In genomic region chr19:12795110-12795509, GRCm38 (mm10) we compare ENCODE assay signal across 7 mouse cellular contexts. TPM values are rescaled to one million over a fixed set of nuclear protein-coding genes. Genes with fewer than 3 reads are reported as not detected.
DNase-seq lines count a peak whose midpoint lies in the region; ATAC-seq lines count a peak whose summit lies in the region.

No protein-coding gene starts in this region.

- WGBS in lung, embryonic 16.5 days, result 2% methylated on average over 35 of the region's 63 CpGs
- 0% methylated on average over 39 of the region's 63 CpGs for WGBS in embryonic facial prominence, embryonic 15.5 days
- under 1% methylated on average over 50 of the region's 63 CpGs for WGBS in intestine, embryonic 16.5 days
- under 1% methylated on average over 28 of the region's 63 CpGs for WGBS in neural tube, embryonic 14.5 days

- H3K9ac ChIP-seq in lung, embryonic 16.5 days (ENCODE audit: low read length), result peak overlapping the region; percentile 98
- peak overlapping the region; percentile 99 for H3K9ac ChIP-seq in embryonic facial prominence, embryonic 15.5 days
- H3K9ac ChIP-seq in intestine, embryonic 16.5 days (ENCODE audit: low read depth, low read length), result peak overlapping the region; percentile 95
- peak overlapping the region; percentile 96 for H3K9ac ChIP-seq in neural tube, embryonic 14.5 days (replicated peaks; ENCODE audit: low read depth, low read length)

- DNase-seq in lung, adult 18-20 months, result no peak
- no peak for DNase-seq in c-Kit-positive CD71-positive TER-119-positive erythroid progenitor cells, embryonic 14.5 days (ENCODE audit: low spot score)

- peak overlapping the region; percentile 98 for H3K4me3 ChIP-seq in lung, embryonic 16.5 days (ENCODE audit: low read length)
- peak overlapping the region; percentile 70 for H3K4me3 ChIP-seq in embryonic facial prominence, embryonic 15.5 days (replicated peaks)
- H3K4me3 ChIP-seq in intestine, embryonic 16.5 days (ENCODE audit: low read length), result peak overlapping the region; percentile 94
- H3K4me3 ChIP-seq in neural tube, embryonic 14.5 days (ENCODE audit: low read depth, low read length), result peak overlapping the region; percentile 88

- H3K36me3 ChIP-seq in lung, embryonic 16.5 days (ENCODE audit: control insufficient read depth, insufficient read depth, low read length), result no peaks in the 10 kb centered on the region
- H3K36me3 ChIP-seq in embryonic facial prominence, embryonic 15.5 days, result no peaks in the 10 kb centered on the region
- H3K36me3 ChIP-seq in intestine, embryonic 16.5 days (ENCODE audit: control insufficient read depth, insufficient read depth, low read length), result no peaks in the 10 kb centered on the region
- H3K36me3 ChIP-seq in neural tube, embryonic 14.5 days (ENCODE audit: control insufficient read depth, insufficient read depth, low read length), result no peaks in the 10 kb centered on the region

- peak overlapping the region; percentile 100 for H3K27ac ChIP-seq in lung, embryonic 16.5 days (ENCODE audit: low read length)
- H3K27ac ChIP-seq in embryonic facial prominence, embryonic 15.5 days (replicated peaks), result peak overlapping the region; percentile 98
- H3K27ac ChIP-seq in intestine, embryonic 16.5 days (ENCODE audit: low read length), result peak overlapping the region; percentile 100
- peak overlapping the region; percentile 99 for H3K27ac ChIP-seq in neural tube, embryonic 14.5 days (ENCODE audit: low read depth, low read length)

- H3K27me3 ChIP-seq in lung, embryonic 16.5 days (ENCODE audit: control insufficient read depth, insufficient read depth, low read depth, low read length), result no peaks in the 10 kb centered on the region
- H3K27me3 ChIP-seq in embryonic facial prominence, embryonic 15.5 days, result no peaks in the 10 kb centered on the region
- H3K27me3 ChIP-seq in intestine, embryonic 16.5 days (replicated peaks; ENCODE audit: control insufficient read depth, insufficient read depth, low read length), result no peaks in the 10 kb centered on the region
- no peaks in the 10 kb centered on the region for H3K27me3 ChIP-seq in neural tube, embryonic 14.5 days (ENCODE audit: control insufficient read depth, insufficient read depth, low read length)

- peaks cover 6% of the 10 kb centered on the region for H3K4me1 ChIP-seq in lung, embryonic 16.5 days (replicated peaks; ENCODE audit: control insufficient read depth, insufficient read depth, low read length)
- 0 out of 2 replicates have a peak, but pooled peaks cover 3% of the 10 kb centered on the region for H3K4me1 ChIP-seq in embryonic facial prominence, embryonic 15.5 days
- no peaks in the 10 kb centered on the region; the same call in 1 of the 2 replicates for H3K4me1 ChIP-seq in intestine, embryonic 16.5 days (ENCODE audit: control insufficient read depth, insufficient read depth, low read length)
- peaks cover 10% of the 10 kb centered on the region; the same call in 1 of the 2 replicates for H3K4me1 ChIP-seq in neural tube, embryonic 14.5 days (ENCODE audit: control insufficient read depth, insufficient read depth, low read length)

- peak overlapping the region; percentile 59; the same call in 1 of the 2 replicates for H3K4me2 ChIP-seq in lung, embryonic 16.5 days (ENCODE audit: low read depth, low read length)
- peak overlapping the region; percentile 57; the same call in 1 of the 2 replicates for H3K4me2 ChIP-seq in embryonic facial prominence, embryonic 15.5 days (replicated peaks)
- H3K4me2 ChIP-seq in intestine, embryonic 16.5 days (ENCODE audit: low read depth, low read length), result no peak overlapping the region
- H3K4me2 ChIP-seq in neural tube, embryonic 14.5 days (ENCODE audit: low read depth, low read length), result peak overlapping the region; percentile 56; the same call in 1 of the 2 replicates

- H3K9me3 ChIP-seq in lung, embryonic 16.5 days (ENCODE audit: control insufficient read depth, low read length), result no peaks in the 10 kb centered on the region
- H3K9me3 ChIP-seq in embryonic facial prominence, embryonic 15.5 days (replicated peaks), result no peaks in the 10 kb centered on the region
- H3K9me3 ChIP-seq in intestine, embryonic 16.5 days (ENCODE audit: control insufficient read depth, low read length), result no peaks in the 10 kb centered on the region
- no peaks in the 10 kb centered on the region for H3K9me3 ChIP-seq in neural tube, embryonic 14.5 days (ENCODE audit: control insufficient read depth, low read length)

- ATAC-seq in lung, embryonic 16.5 days (ENCODE audit: low read depth), result no peak; the same call in 1 of the 2 replicates
- peak; percentile 17; the same call in 1 of the 2 replicates for ATAC-seq in embryonic facial prominence, embryonic 15.5 days (ENCODE audit: insufficient number of reproducible peaks, low FRiP score, low TSS enrichment, low read depth)
- peak; percentile 16; the same call in 1 of the 2 replicates for ATAC-seq in intestine, embryonic 16.5 days
- peak; percentile 50 for ATAC-seq in neural tube, embryonic 14.5 days (ENCODE audit: low read depth)
- no peak for ATAC-seq in megakaryocyte-erythroid progenitor cell, adult 5-6 weeks (replicated peaks; ENCODE audit: low FRiP score, low TSS enrichment, poor library complexity, severe bottlenecking)

RNA-seq across cellular contexts. Expression of gene Zfp91, which starts 0.8 kb away (rescaled TPM):
- 10.9 and 11.5 TPM in 2 replicates for polyA plus RNA-seq in lung, embryonic 16.5 days (2015; fragmentation: Nextera tagmentation; extraction: Ambion mirVana)
- polyA plus RNA-seq in embryonic facial prominence, embryonic 15.5 days (2015; fragmentation: Nextera tagmentation; extraction: Ambion mirVana), result 14.3 and 15.0 TPM in 2 replicates
- 8.7 and 9.5 TPM in 2 replicates for polyA plus RNA-seq in intestine, embryonic 16.5 days (2015; fragmentation: Nextera tagmentation; extraction: Ambion mirVana)
- polyA plus RNA-seq in neural tube, embryonic 14.5 days (2014; fragmentation: Nextera tagmentation; extraction: Ambion mirVana), result 9.1 and 11.7 TPM in 2 replicates
- total RNA-seq in megakaryocyte-erythroid progenitor cell, adult 5-6 weeks (2014; fragmentation: Nextera tagmentation), result 62.4 and 66.6 TPM in 2 replicates
- total RNA-seq in megakaryocyte-erythroid progenitor cell, adult 5-6 weeks (2017), result 105 and 123 TPM in 2 replicates

RNA-seq across cellular contexts. Expression of gene Lpxn, which starts 0.9 kb away (rescaled TPM):
- polyA plus RNA-seq in lung, embryonic 16.5 days (2015; fragmentation: Nextera tagmentation; extraction: Ambion mirVana), result 2.0 and 3.3 TPM in 2 replicates
- polyA plus RNA-seq in embryonic facial prominence, embryonic 15.5 days (2015; fragmentation: Nextera tagmentation; extraction: Ambion mirVana), result 5.2 and 5.3 TPM in 2 replicates
- polyA plus RNA-seq in intestine, embryonic 16.5 days (2015; fragmentation: Nextera tagmentation; extraction: Ambion mirVana), result 2.9 and 3.2 TPM in 2 replicates
- polyA plus RNA-seq in neural tube, embryonic 14.5 days (2014; fragmentation: Nextera tagmentation; extraction: Ambion mirVana), result 0.75 and 1.6 TPM in 2 replicates
- total RNA-seq in megakaryocyte-erythroid progenitor cell, adult 5-6 weeks (2014; fragmentation: Nextera tagmentation), result 0.50 and 0.64 TPM in 2 replicates
- total RNA-seq in megakaryocyte-erythroid progenitor cell, adult 5-6 weeks (2017), result 0.80 and 3.6 TPM in 2 replicates

RNA-seq across cellular contexts. Expression of gene Cntf, which starts 29.7 kb away (rescaled TPM):
- polyA plus RNA-seq in lung, embryonic 16.5 days (2015; fragmentation: Nextera tagmentation; extraction: Ambion mirVana), result 0.88 and 1.2 TPM in 2 replicates
- 1.3 and 1.4 TPM in 2 replicates for polyA plus RNA-seq in embryonic facial prominence, embryonic 15.5 days (2015; fragmentation: Nextera tagmentation; extraction: Ambion mirVana)
- polyA plus RNA-seq in intestine, embryonic 16.5 days (2015; fragmentation: Nextera tagmentation; extraction: Ambion mirVana), result 0.88 and 1.0 TPM in 2 replicates
- polyA plus RNA-seq in neural tube, embryonic 14.5 days (2014; fragmentation: Nextera tagmentation; extraction: Ambion mirVana), result 0.42 and 1.3 TPM in 2 replicates
- total RNA-seq in megakaryocyte-erythroid progenitor cell, adult 5-6 weeks (2014; fragmentation: Nextera tagmentation), result 7.3 and 13.5 TPM in 2 replicates
- 1.3 and 2.1 TPM in 2 replicates for total RNA-seq in megakaryocyte-erythroid progenitor cell, adult 5-6 weeks (2017)

RNA-seq across cellular contexts. Expression of gene Gm5244, which starts 51.4 kb away (rescaled TPM):
- not detected in 2 replicates for polyA plus RNA-seq in lung, embryonic 16.5 days (2015; fragmentation: Nextera tagmentation; extraction: Ambion mirVana)
- polyA plus RNA-seq in embryonic facial prominence, embryonic 15.5 days (2015; fragmentation: Nextera tagmentation; extraction: Ambion mirVana), result not detected in 2 replicates
- polyA plus RNA-seq in intestine, embryonic 16.5 days (2015; fragmentation: Nextera tagmentation; extraction: Ambion mirVana), result not detected in 2 replicates
- polyA plus RNA-seq in neural tube, embryonic 14.5 days (2014; fragmentation: Nextera tagmentation; extraction: Ambion mirVana), result not detected in 2 replicates
- not detected in 2 replicates for total RNA-seq in megakaryocyte-erythroid progenitor cell, adult 5-6 weeks (2014; fragmentation: Nextera tagmentation)
- total RNA-seq in megakaryocyte-erythroid progenitor cell, adult 5-6 weeks (2017), result not detected in 2 replicates

Comparison
In these comparisons a context has a peak if more than half of its experiments do, and no peak if none do; other contexts are left out.
1. ATAC-seq: peak in embryonic facial prominence, embryonic 15.5 days (single experiment), intestine, embryonic 16.5 days (single experiment) and neural tube, embryonic 14.5 days (single experiment); none in lung, embryonic 16.5 days (single experiment) and megakaryocyte-erythroid progenitor cell, adult 5-6 weeks (single experiment).
2. Peak in every context shown above with its lines, with median percentiles within 50 percentile points of each other: H3K27ac ChIP-seq, H3K4me3 ChIP-seq and H3K9ac ChIP-seq.